Mouse (Mus musculus) myocyte (in vitro differentiated cells): ENCODE measurements at regions not wholly inside any gene's neighbourhood (a gene's known extent, or its start where the extent isn't known, plus 50 kb on each side); places are given as distances from the start of the nearest gene placed in this dataset.

Experiments used
- CEBPB ChIP-seq: IDR thresholded peaks from 2 replicates; pipeline ENCODE4 v1.6.1; 2011; ENCODE audit warnings: mild to moderate bottlenecking, moderate library complexity; ENCODE audit not compliant: poor library complexity, insufficient read depth, severe bottlenecking
- E2F4 ChIP-seq: IDR thresholded peaks from one replicate; pipeline ENCODE4 v1.6.1; 2011; ENCODE audit warnings: mild to moderate bottlenecking, control low read depth, moderate library complexity; ENCODE audit not compliant: insufficient read depth
- MAX ChIP-seq: IDR thresholded peaks from one replicate; pipeline ENCODE4 v1.6.1; 2011; ENCODE audit warnings: low read depth, mild to moderate bottlenecking, control low read depth
- MYOG ChIP-seq, 3 experiments: IDR thresholded peaks; one replicate each; pipeline ENCODE4 v1.6.1; 2011; ENCODE audit warnings: control low read depth in 2 of 3, low read depth in 2 of 3, mild to moderate bottlenecking in 2 of 3; ENCODE audit not compliant: insufficient read length in 2 of 3, control insufficient read depth in 1 of 3, insufficient read depth in 1 of 3
- POLR2A ChIP-seq: IDR thresholded peaks from one replicate; pipeline ENCODE4 v1.6.1; 2011; ENCODE audit warnings: low read depth, mild to moderate bottlenecking, control low read depth, moderate library complexity; ENCODE audit not compliant: insufficient read length
- TCF12 ChIP-seq: IDR thresholded peaks from one replicate; pipeline ENCODE4 v1.6.1; 2011; ENCODE audit warnings: mild to moderate bottlenecking, control low read depth; ENCODE audit not compliant: poor library complexity, insufficient read depth, severe bottlenecking
- USF1 ChIP-seq: IDR thresholded peaks from one replicate; pipeline ENCODE4 v1.6.1; 2011; ENCODE audit warnings: low read depth, mild to moderate bottlenecking, control low read depth, moderate library complexity

DNA sequence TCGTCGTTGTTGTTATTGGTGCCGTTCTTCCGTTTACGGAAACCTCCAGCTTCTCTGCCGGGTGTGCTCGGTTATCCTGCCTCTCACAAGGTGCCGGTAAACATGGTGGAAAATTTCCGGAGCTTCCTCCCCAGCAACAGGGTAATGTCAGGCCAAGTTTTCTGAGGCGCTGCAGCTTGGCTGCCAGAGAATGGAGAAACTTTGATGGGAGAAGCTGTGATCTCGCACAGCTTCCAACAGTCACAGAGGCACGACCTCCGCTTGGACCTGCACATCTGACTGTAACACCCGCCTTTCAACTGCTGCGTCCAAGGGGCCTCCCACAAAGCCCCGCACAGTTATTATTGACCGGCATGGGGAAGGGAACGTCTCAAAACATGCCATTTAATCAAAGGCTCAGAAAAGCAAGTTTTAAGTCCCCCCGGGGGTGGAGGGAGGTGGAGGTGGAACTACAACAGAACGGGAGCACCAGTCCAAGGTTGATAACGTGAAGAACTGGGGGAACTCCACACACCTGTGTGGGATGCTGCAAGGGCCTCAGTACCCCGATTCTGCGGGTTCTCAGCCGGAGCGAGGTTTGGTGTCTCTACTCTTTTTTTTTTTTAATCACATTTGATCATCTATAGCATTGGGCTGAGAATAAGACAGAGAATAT lies 299.1 kb downstream of the Vrk1 start:
- TF ChIP-seq MAX (no peak), POLR2A (no peak), E2F4 (no peak), CEBPB (no peak), TCF12 (no peak), USF1 (no peak), MYOG (IDR thresholded peaks at IDR 0.05; ENCODE audit: control insufficient read depth in 1 of 3, insufficient read depth in 1 of 3, insufficient read length in 2 of 3, low read depth in 2 of 3) (no peak)
